Mouse (Mus musculus): ENCODE results near the gene Birc2. TPM values are rescaled to one million over a fixed set of nuclear protein-coding genes. Genes with fewer than 3 reads are reported as not detected.

The Birc2 gene
- 10.1 and 18.2 TPM in 2 replicates for polyA plus RNA-seq (2012)

- TF ChIP-seq GATA1 (IDR thresholded peaks at IDR 0.05; ENCODE audit: low read length) = no peak
These were observed at the start of gene Birc2 for GRCm38 (mm10) chr9:7836905-7837805. Birc2 (minus strand) TSS chr9:7837064.

GRCm38 (mm10) chr9:7884346-7884745 lies 47.5 kb upstream of the Birc2 start:
- no peak for TF ChIP-seq GATA1 (IDR thresholded peaks at IDR 0.05; ENCODE audit: low read length)

- TF ChIP-seq GATA1 (IDR thresholded peaks at IDR 0.05; ENCODE audit: low read length) = no peak
These were observed 45.5 kb upstream of the Birc2 start for GRCm38 (mm10) chr9:7882304-7882865.

GRCm38 (mm10) chr9:7873511-7874211 lies 36.8 kb upstream of the Birc2 start:
- no peak for TF ChIP-seq GATA1 (IDR thresholded peaks at IDR 0.05; ENCODE audit: low read length)

GRCm38 (mm10) chr9:7872775-7873439 lies 36.0 kb upstream of the Birc2 start, which contains the start of gene Birc3:
Birc3 (minus strand) TSS chr9:7873186.
- no peak for TF ChIP-seq GATA1 (IDR thresholded peaks at IDR 0.05; ENCODE audit: low read length)

- no peak for TF ChIP-seq GATA1 (IDR thresholded peaks at IDR 0.05; ENCODE audit: low read length)
These were observed 35.3 kb upstream of the Birc2 start for GRCm38 (mm10) chr9:7872044-7872774.

- no peak for TF ChIP-seq GATA1 (IDR thresholded peaks at IDR 0.05; ENCODE audit: low read length)
These were observed 34.6 kb upstream of the Birc2 start for GRCm38 (mm10) chr9:7871316-7872043.

GRCm38 (mm10) chr9:7870556-7871315 lies 33.9 kb upstream of the Birc2 start:
- TF ChIP-seq GATA1 (IDR thresholded peaks at IDR 0.05; ENCODE audit: low read length) = no peak

- no peak for TF ChIP-seq GATA1 (IDR thresholded peaks at IDR 0.05; ENCODE audit: low read length)
These were observed 32.1 kb upstream of the Birc2 start for GRCm38 (mm10) chr9:7868838-7869491.

GRCm38 (mm10) chr9:7867981-7868380 lies 31.1 kb upstream of the Birc2 start:
- TF ChIP-seq GATA1 (IDR thresholded peaks at IDR 0.05; ENCODE audit: low read length) = peak; percentile 55

GRCm38 (mm10) chr9:7860976-7861375 lies 24.1 kb upstream of the Birc2 start:
- no peak for TF ChIP-seq GATA1 (IDR thresholded peaks at IDR 0.05; ENCODE audit: low read length)

- TF ChIP-seq GATA1 (IDR thresholded peaks at IDR 0.05; ENCODE audit: low read length) = no peak
These were observed 19.0 kb upstream of the Birc2 start for GRCm38 (mm10) chr9:7855912-7856311.

GRCm38 (mm10) chr9:7855374-7855773 lies 18.5 kb upstream of the Birc2 start:
- no peak for TF ChIP-seq GATA1 (IDR thresholded peaks at IDR 0.05; ENCODE audit: low read length)

All from G1E-ER4 (cell line).